Mouse (Mus musculus): ENCODE data around the gene Tmem151b.

- no peak for TF ChIP-seq CTCF (IDR thresholded peaks at IDR 0.05; ENCODE audit: control insufficient read depth, insufficient read depth, insufficient replicate concordance, low read depth, low read length)
- TF ChIP-seq POLR2A (IDR thresholded peaks at IDR 0.05; ENCODE audit: control insufficient read depth, low read depth, low read length) = no peak
Observed at GRCm38 (mm10) chr17:45593479-45593878, 44.0 kb upstream of the Tmem151b start.
